Mouse (Mus musculus) ES-Bruce4 (cell line): ENCODE measurements around the gene Cdhr3. TPM values are rescaled to one million over a fixed set of nuclear protein-coding genes. Genes with fewer than 3 reads are reported as not detected.
"Not testable (repeated sequence)": the region's sequence is repeated elsewhere in the genome, so short reads cannot be mapped to it uniquely, and the experiment has no call there.

ENCODE experiments used
- H3K27ac ChIP-seq: 2 replicates; pipeline ENCODE4 v1.5.1; 2012; ENCODE audit warnings: low read length, inconsistent platforms; ENCODE audit not compliant: insufficient read depth
- H3K27me3 ChIP-seq: 2 replicates; pipeline ENCODE4 v1.6.1; 2012; ENCODE audit warnings: mild to moderate bottlenecking, low read length, inconsistent platforms; ENCODE audit not compliant: control insufficient read depth, poor library complexity, insufficient read depth, severe bottlenecking
- H3K36me3 ChIP-seq: 2 replicates; pipeline ENCODE4 v1.6.1; 2012; ENCODE audit warnings: inconsistent platforms, mild to moderate bottlenecking, low read length, moderate library complexity; ENCODE audit not compliant: control insufficient read depth, poor library complexity, insufficient read depth, severe bottlenecking
- H3K4me1 ChIP-seq: one replicate; pipeline ENCODE4 v1.8.1; 2011; ENCODE audit warnings: low read length; ENCODE audit not compliant: control insufficient read depth, insufficient read depth
- H3K4me3 ChIP-seq: 2 replicates; pipeline ENCODE4 v1.5.1; 2011; ENCODE audit warnings: low read depth, mild to moderate bottlenecking, low read length
- H3K9ac ChIP-seq: 2 replicates; pipeline ENCODE4 v1.6.1; 2012; ENCODE audit warnings: low read depth, mild to moderate bottlenecking, inconsistent platforms; ENCODE audit not compliant: poor library complexity, severe bottlenecking
- H3K9me3 ChIP-seq: replicated peaks from 2 replicates; pipeline ENCODE4 v1.6.1; 2012; ENCODE audit warnings: mild to moderate bottlenecking, low read length, inconsistent platforms; ENCODE audit not compliant: control insufficient read depth, poor library complexity, insufficient read depth, severe bottlenecking
- CTCF ChIP-seq: IDR thresholded peaks from one replicate; pipeline ENCODE4 v1.8.1; 2011; ENCODE audit warnings: low read depth, low read length
- EP300 ChIP-seq: IDR thresholded peaks from 2 replicates; pipeline ENCODE4 v1.6.1; 2011; ENCODE audit warnings: low read depth, low read length; ENCODE audit not compliant: insufficient read depth
- POLR2A ChIP-seq: IDR thresholded peaks from one replicate; pipeline ENCODE4 v1.8.1; 2011; ENCODE audit warnings: low read length; ENCODE audit not compliant: insufficient read depth
- polyA plus RNA-seq: library from polyadenylated mRNA; stranded (reverse); fragments of >200 nt; gene quantifications from 2 replicates; pipeline ENCODE4 v1.2.4, GENCODE M21; 2011; ENCODE audit warnings: low read depth; ENCODE audit not compliant: missing spikeins, insufficient read depth, insufficient read length

Gene Cdhr3
- polyA plus RNA-seq, 1 experiment, result not detected

DNA sequence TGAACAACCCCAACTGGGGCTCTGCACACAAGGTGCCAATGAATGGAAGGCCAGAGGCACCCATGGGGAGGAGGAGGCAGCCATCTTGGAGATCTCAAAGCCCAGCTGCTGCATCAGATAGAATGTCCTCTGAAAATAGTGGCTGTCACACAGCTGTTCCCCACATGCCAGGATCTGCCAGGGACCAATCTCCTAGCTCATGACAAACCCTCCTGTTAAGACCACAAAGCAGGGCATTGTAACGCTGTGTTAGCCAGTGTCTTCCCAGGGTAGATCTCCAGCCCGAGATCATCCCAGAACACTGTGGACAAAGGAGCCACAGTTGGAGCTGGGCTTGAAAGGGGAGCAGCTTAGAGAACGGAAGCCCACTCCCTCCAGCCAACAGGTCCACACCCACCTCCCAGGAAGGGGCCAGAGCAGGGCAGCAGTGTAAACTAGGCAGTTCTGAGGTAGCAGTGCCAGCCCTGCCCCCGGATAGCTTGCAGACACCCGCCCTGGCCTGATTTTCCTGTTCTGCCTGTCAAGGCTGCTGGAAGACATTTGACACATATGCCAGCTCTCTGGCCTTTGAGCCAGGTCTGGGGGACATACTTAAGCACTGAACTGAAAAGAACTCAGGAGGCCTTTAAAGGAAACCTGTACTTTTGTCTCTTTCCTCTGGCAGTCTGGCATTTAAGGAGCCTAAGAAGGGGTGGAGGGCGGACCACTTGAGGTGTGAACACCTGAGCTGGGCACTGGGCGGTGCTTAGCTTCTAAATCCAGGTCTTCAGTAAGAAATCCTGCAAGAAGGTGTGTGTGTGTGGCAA, 84.2 kb downstream of the Cdhr3 start:
- no peaks in the 10 kb centered on the region for H3K27me3 ChIP-seq
- no peaks in the 10 kb centered on the region for H3K9me3 ChIP-seq
- TF ChIP-seq EP300 (no peak), CTCF (no peak), POLR2A (no peak)
- H3K9ac ChIP-seq, result no peak overlapping the region
- H3K4me1 ChIP-seq, result no peaks in the 10 kb centered on the region
- no peak overlapping the region for H3K4me3 ChIP-seq
- no peak overlapping the region for H3K27ac ChIP-seq
- H3K36me3 ChIP-seq, result no peaks in the 10 kb centered on the region

DNA sequence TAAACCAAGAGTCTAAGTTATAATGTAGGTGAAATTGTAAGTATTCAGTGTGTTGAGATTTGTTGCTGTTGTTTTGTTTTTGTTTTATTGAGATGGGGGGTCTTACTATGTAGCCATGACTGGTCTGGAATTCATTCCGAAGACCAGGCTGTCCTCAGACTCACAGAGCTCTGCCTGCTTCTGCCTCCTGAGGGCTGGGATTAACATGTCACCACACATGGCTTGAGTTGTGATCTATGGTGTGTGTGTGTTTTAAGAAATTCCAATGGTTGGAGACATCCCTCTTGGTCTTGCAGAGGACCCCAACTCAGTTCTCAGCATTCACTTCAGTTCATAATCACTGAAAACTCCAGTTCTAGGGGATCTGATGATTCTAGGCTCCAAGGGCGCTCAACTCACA, 85.5 kb downstream of the Cdhr3 start:
- no peaks in the 10 kb centered on the region for H3K9me3 ChIP-seq
- H3K36me3 ChIP-seq, result no peaks in the 10 kb centered on the region
- H3K4me1 ChIP-seq, result no peaks in the 10 kb centered on the region
- no peak overlapping the region for H3K4me3 ChIP-seq
- TF ChIP-seq EP300 (no peak), CTCF (no peak), POLR2A (no peak)
- H3K27ac ChIP-seq, result no peak overlapping the region
- H3K9ac ChIP-seq, result no peak overlapping the region
- H3K27me3 ChIP-seq, result no peaks in the 10 kb centered on the region

DNA sequence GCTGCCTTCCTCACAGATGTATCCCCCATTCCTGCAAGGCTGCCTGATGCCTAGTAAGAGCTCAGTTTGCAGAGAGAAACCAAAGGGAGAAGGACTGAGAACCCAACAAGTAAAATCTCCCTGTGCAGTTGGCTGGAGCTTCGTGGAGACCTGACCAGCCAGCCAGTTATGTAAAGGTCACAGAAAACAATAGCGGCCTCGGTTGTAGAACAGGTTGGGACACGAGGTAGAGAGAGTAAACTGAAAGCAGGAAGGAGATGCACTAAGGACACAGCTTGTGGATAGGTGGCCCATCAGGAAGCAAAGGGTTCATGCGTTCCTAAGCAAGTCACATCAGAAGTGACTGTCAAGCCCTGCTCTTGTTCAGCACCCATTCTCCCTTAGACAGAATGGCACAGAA, 86.8 kb downstream of the Cdhr3 start:
- Histone ChIP-seq H3K9me3 (no peaks in the 10 kb centered on the region), H3K4me1 (no peaks in the 10 kb centered on the region), H3K4me3 (no peak overlapping the region), H3K9ac (no peak overlapping the region), H3K27me3 (no peaks in the 10 kb centered on the region), H3K27ac (no peak overlapping the region), H3K36me3 (no peaks in the 10 kb centered on the region)
- no peak for TF ChIP-seq EP300
- no peak for TF ChIP-seq CTCF
- no peak for TF ChIP-seq POLR2A

DNA sequence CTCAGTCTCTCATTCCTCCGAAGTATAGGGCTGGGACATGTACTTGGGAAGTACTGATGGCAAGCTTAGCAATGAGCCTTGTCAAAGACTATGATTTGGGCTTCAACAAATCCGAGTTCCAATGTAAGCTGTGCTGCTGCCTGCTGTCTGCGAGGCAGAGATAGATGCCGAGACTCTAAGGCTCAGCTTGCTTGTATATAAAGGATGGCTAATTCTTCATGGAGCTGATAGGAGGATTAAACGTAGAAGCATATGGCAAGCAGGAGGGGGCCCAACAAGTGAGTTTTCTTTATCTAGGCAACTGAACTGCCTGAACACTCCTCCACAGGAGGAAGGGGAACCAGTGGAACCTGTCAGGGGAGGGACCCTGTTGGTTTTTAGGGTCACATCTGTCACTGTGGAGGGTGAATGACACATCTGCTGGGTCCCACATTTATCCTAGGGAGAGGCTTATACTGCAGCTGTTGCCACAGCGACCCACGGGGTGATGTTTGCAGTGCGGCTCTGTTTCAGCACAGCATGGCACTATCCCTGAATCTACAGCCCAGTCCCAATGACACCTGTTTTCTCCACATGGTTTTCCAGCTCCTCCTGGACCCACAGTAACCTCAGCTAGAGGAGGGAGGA, 89.2 kb downstream of the Cdhr3 start:
- Histone ChIP-seq H3K27ac (no peak overlapping the region), H3K9me3 (no peaks in the 10 kb centered on the region), H3K4me1 (no peaks in the 10 kb centered on the region), H3K27me3 (no peaks in the 10 kb centered on the region), H3K4me3 (no peak overlapping the region), H3K36me3 (no peaks in the 10 kb centered on the region), H3K9ac (no peak overlapping the region)
- no peak for TF ChIP-seq EP300
- no peak for TF ChIP-seq CTCF

DNA sequence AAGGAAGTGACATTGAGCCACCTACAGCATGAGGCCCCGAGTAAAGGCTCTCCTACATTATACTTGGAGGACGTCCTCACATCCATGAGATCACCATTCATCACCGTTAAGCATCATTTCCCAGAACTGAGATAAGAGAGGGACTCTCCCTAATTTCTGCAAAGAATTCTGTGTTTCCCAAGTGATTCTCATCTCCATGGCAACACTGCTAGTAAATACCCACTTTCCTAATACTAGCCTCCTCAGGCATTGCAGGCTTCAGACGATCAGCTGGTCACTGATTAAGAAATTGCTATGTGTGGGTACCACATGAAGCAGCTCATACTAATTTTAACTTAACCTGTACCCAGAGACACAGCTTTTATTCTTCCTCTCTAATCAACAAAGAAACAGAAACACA, 92.3 kb downstream of the Cdhr3 start:
- H3K9ac ChIP-seq, result no peak overlapping the region
- H3K27me3 ChIP-seq, result no peaks in the 10 kb centered on the region
- TF ChIP-seq CTCF (no peak), EP300 (no peak), POLR2A (no peak)
- no peak overlapping the region for H3K27ac ChIP-seq
- H3K36me3 ChIP-seq, result no peaks in the 10 kb centered on the region
- no peak overlapping the region for H3K4me3 ChIP-seq
- H3K4me1 ChIP-seq, result no peaks in the 10 kb centered on the region
- H3K9me3 ChIP-seq, result no peaks in the 10 kb centered on the region

DNA sequence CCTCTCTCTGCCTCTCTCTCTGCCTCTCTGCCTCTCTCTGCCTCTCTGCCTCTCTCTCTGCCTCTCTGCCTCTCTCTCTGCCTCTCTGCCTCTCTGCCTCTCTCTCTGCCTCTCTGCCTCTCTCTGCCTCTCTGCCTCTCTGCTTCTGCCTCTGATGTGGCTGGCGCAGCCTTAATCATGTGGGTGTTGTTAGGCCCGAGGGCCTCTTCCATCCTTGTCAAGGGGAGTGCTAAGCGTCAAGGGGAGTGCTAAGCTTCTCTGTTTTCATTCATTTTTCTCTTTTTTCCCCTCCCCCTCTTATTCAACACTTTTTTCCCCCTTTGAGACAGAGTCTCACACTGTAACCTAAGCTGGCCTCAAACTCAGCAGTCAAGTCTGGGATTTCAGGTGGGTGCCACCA, 92.9 kb downstream of the Cdhr3 start:
- not testable (repeated sequence) for H3K36me3 ChIP-seq, H3K27me3 ChIP-seq, H3K4me1 ChIP-seq, H3K9ac ChIP-seq, H3K4me3 ChIP-seq, H3K27ac ChIP-seq, H3K9me3 ChIP-seq
